ENCODE assay signal across 24 mouse cellular contexts in the genomic region with DNA sequence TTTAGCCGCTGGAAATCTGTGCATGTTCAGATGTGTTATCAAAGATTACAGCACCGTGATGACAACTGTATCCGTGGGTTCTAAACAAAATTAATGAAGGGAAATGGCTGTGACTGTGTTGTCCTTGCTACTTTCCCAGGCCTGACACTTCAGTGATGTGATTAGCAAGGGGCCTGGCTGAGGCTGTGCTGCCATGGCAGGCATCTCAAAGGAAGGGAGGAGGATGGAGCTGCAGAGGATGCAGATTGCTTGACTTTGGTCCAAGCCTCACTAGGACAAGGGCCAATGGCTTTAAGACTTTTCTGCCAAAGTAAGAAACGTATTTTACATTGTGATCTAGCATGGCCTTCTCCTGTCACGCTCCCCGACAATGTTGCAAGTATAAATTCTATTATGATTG. TPM values are rescaled to one million over a fixed set of nuclear protein-coding genes. Genes with fewer than 3 reads are reported as not detected.
DNase-seq lines count a peak whose midpoint lies in the region; ATAC-seq lines count a peak whose summit lies in the region.
"Had no signal": no experiment of that assay in that cellular context is flagged by ENCODE, and none has a peak within 500 bp of the region (broad histone marks: within the 10 kb centered on the region; RNA-seq: fewer than 3 reads in every experiment).

No protein-coding gene starts in this region.

- no peak overlapping the region for H3K4me3 ChIP-seq in heart, embryonic 14.5 days (ENCODE audit: control insufficient read depth in 1 of 2, insufficient read depth in 1 of 2, low read depth in 1 of 2, low read length in 2 of 2)
- H3K4me3 ChIP-seq in heart, embryonic 11.5 days (ENCODE audit: low read depth, low read length), result no peak overlapping the region
- H3K4me3 ChIP-seq: heart, adult 2 months; intestine, embryonic 15.5 days; left cerebral cortex, adult 2 months; midbrain, embryonic 10.5 days; neural tube, embryonic 12.5 days had no signal

- H3K36me3 ChIP-seq in heart, embryonic 14.5 days (ENCODE audit: control insufficient read depth, insufficient read depth, low read length), result no peaks in the 10 kb centered on the region
- no peaks in the 10 kb centered on the region for H3K36me3 ChIP-seq in heart, embryonic 11.5 days (ENCODE audit: control insufficient read depth, insufficient read depth, low read length)
- H3K36me3 ChIP-seq: G1E; intestine, embryonic 15.5 days; midbrain, embryonic 10.5 days; neural tube, embryonic 12.5 days had no signal

- ATAC-seq in heart, embryonic 14.5 days (ENCODE audit: insufficient number of reproducible peaks, insufficient read depth, low FRiP score, low read depth), result peak; percentile 54; the same call in 1 of the 2 replicates
- ATAC-seq in heart, embryonic 11.5 days (replicated peaks; ENCODE audit: insufficient number of reproducible peaks, low FRiP score, low TSS enrichment), result no peak
- no peak for ATAC-seq in CD4-positive, CD25-positive, alpha-beta regulatory T cell, adult 4 months
- ATAC-seq: activated CD4-positive, CD25-positive, alpha-beta regulatory T cell, adult 4 months; intestine, embryonic 15.5 days had no signal

- peak; percentile 6 for DNase-seq in adrenal gland, adult 2 months
- no peak for DNase-seq in adrenal gland, postnatal 10 days
- peak; percentile 50 for DNase-seq in kidney, adult 9 months
- DNase-seq in kidney, adult 18-20 months, result no peak
- DNase-seq in kidney, postnatal 10 days, result peak; percentile 43
- DNase-seq: gastrocnemius, postnatal 25 days; heart, adult 2 months; heart, postnatal 14 days; left cerebral cortex, postnatal 4 days; liver; right cerebral cortex, adult 18-20 months had no signal

- no peaks in the 10 kb centered on the region for H3K27me3 ChIP-seq in heart, embryonic 14.5 days (ENCODE audit: control insufficient read depth, insufficient read depth, low read length)
- no peaks in the 10 kb centered on the region for H3K27me3 ChIP-seq in heart, embryonic 11.5 days (ENCODE audit: control insufficient read depth, insufficient read depth, low read length)
- H3K27me3 ChIP-seq: intestine, embryonic 15.5 days; neural tube, embryonic 12.5 days had no signal

- H3K27ac ChIP-seq in heart, embryonic 14.5 days (replicated peaks in 1 of 2; ENCODE audit: control insufficient read depth in 1 of 2, insufficient read depth in 1 of 2, low read depth in 2 of 2, low read length in 2 of 2), result no peak overlapping the region
- no peak overlapping the region for H3K27ac ChIP-seq in heart, embryonic 11.5 days (ENCODE audit: low read depth, low read length)
- H3K27ac ChIP-seq: heart, adult 2 months; hindbrain, embryonic 14.5 days; intestine, embryonic 15.5 days; left cerebral cortex, adult 2 months; macrophage; midbrain, embryonic 10.5 days; neural tube, embryonic 12.5 days; stomach, postnatal 0 days had no signal

- H3K4me2 ChIP-seq in heart, embryonic 14.5 days (ENCODE audit: low read length), result no peak overlapping the region
- H3K4me2 ChIP-seq in heart, embryonic 11.5 days, result no peak overlapping the region
- H3K4me2 ChIP-seq: hindbrain, embryonic 14.5 days; intestine, embryonic 15.5 days; neural tube, embryonic 12.5 days had no signal

- 47% methylated on average over 6 of the region's 6 CpGs for WGBS in heart, embryonic 14.5 days
- WGBS in heart, embryonic 11.5 days (ENCODE audit: insufficient replicate concordance), result 55% methylated on average over 6 of the region's 6 CpGs

- no peaks in the 10 kb centered on the region for H3K9me3 ChIP-seq in heart, embryonic 14.5 days (ENCODE audit: control insufficient read depth, low read length)
- no peaks in the 10 kb centered on the region for H3K9me3 ChIP-seq in heart, embryonic 11.5 days (replicated peaks; ENCODE audit: control insufficient read depth, low read length)
- H3K9me3 ChIP-seq: intestine, embryonic 15.5 days; neural tube, embryonic 12.5 days had no signal

- H3K4me1 ChIP-seq in heart, embryonic 14.5 days (ENCODE audit: control insufficient read depth in 2 of 2, insufficient read depth in 2 of 2, low read length in 2 of 2), result no peaks in the 10 kb centered on the region
- H3K4me1 ChIP-seq in heart, embryonic 11.5 days (ENCODE audit: control insufficient read depth, insufficient read depth, low read length), result no peaks in the 10 kb centered on the region
- H3K4me1 ChIP-seq: intestine, embryonic 15.5 days; midbrain, embryonic 10.5 days; neural tube, embryonic 12.5 days had no signal

- no peak overlapping the region for H3K9ac ChIP-seq in heart, embryonic 14.5 days (ENCODE audit: low read length)
- no peak overlapping the region for H3K9ac ChIP-seq in heart, embryonic 11.5 days (ENCODE audit: low read depth, low read length)
- H3K9ac ChIP-seq: hindbrain, embryonic 14.5 days; intestine, embryonic 15.5 days; neural tube, embryonic 12.5 days had no signal

RNA-seq across cellular contexts. Expression of a gene that starts 11.2 kb away (rescaled TPM):
- 1 to 10 TPM; 2.5 to 5.2 TPM for total RNA-seq in adrenal gland, adult 2 months (2021)
- polyA plus RNA-seq in adrenal gland, adult 2 months (2012; rRNA removed), result 0.91 and 1.3 TPM in 2 replicates
- total RNA-seq in adrenal gland, postnatal 10 days (2021), result 1 to 10 TPM; 6.3 to 8.1 TPM
- polyA plus RNA-seq in heart, embryonic 14.5 days (2014; fragmentation: Nextera tagmentation; extraction: Ambion mirVana), result 0.94 and 1.2 TPM in 2 replicates
- 2.6 and 3.0 TPM in 2 replicates for polyA plus RNA-seq in heart, embryonic 11.5 days (2014; fragmentation: Nextera tagmentation; extraction: Ambion mirVana)
- polyA plus RNA-seq in CD4-positive, CD25-positive, alpha-beta regulatory T cell, adult 4 months (2017; shearing (Covaris generic)), result under 1 TPM in 1 of 2 experiments, not detected in 1; 0.08 TPM
- total RNA-seq: monocyte, adult 5-6 weeks had no signal
- polyA plus RNA-seq: activated CD4-positive, CD25-positive, alpha-beta regulatory T cell, adult 4 months; G1E had no signal

Comparison
In these comparisons a context has a peak if more than half of its experiments do, and no peak if none do; other contexts are left out.
1. DNase-seq: peak in adrenal gland, adult 2 months (single experiment), kidney, adult 9 months (single experiment) and kidney, postnatal 10 days (single experiment); none in adrenal gland, postnatal 10 days (single experiment) and kidney, adult 18-20 months (single experiment).